Mouse (Mus musculus) heart, adult 2 months (tissue): ENCODE data around the gene Gjd3.

ENCODE experiments used
- CTCF ChIP-seq: fragments of 200-600 bp; IDR thresholded peaks from 2 replicates; pipeline ENCODE4 v1.8.1; 2022; ENCODE audit warnings: antibody characterized with exemption, mild to moderate bottlenecking, moderate library complexity
- EP300 ChIP-seq: fragments of 200-500 bp; IDR thresholded peaks from 2 replicates; pipeline ENCODE4 v1.6.1; 2011; ENCODE audit warnings: low read depth, low read length, control low read depth; ENCODE audit not compliant: insufficient read depth
- POLR2A ChIP-seq: fragments of 200-500 bp; IDR thresholded peaks from 2 replicates; pipeline ENCODE4 v1.6.1; 2011; ENCODE audit warnings: mild to moderate bottlenecking, low read depth, low read length, control low read depth; ENCODE audit not compliant: insufficient read depth

DNA sequence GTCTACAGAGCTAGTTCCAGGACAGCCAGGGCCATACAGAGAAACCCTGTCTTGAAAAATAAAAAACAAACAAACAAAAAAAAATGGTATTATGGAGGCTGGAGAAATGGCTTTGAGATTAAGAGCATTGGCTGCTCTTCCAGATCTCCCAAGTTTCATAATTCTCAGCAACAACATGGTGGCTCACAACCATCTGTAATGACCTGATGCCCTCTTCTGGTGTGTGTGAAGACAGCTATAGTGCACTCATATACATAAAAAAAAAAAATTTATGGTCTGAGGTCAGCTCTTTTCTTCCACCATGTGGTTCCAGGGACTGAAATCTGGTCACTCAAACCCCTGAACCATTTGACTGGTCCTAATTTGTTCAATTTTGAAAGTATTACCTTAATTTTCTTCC is 16.0 kb upstream of the Gjd3 start:
- TF ChIP-seq CTCF (peak; percentile 54), POLR2A (no peak), EP300 (no peak)
